Mouse (Mus musculus): ENCODE data around the gene Wnt10a.

GRCm38 (mm10) chr1:74788603-74789176, 2.6 kb upstream of the Wnt10a start:
- no peak for TF ChIP-seq CTCF (IDR thresholded peaks at IDR 0.05; ENCODE audit: control insufficient read depth, insufficient read depth, insufficient replicate concordance, low read depth, low read length)
- TF ChIP-seq POLR2A (IDR thresholded peaks at IDR 0.05; ENCODE audit: control insufficient read depth, low read depth, low read length) = no peak

All from testis, adult 2 months (tissue).